Mouse (Mus musculus) activated CD4-positive, CD25-positive, alpha-beta regulatory T cell, adult 4 months (primary cell): ENCODE results near the gene Mfap1b. TPM values are rescaled to one million over a fixed set of nuclear protein-coding genes. Genes with fewer than 3 reads are reported as not detected.
A peak's percentile ranks its signal among the peaks of the same experiment; 100 is the strongest.

Experiments used
- ATAC-seq: one replicate; pipeline ENCODE4 v1.8.0; 2017
- polyA plus RNA-seq, 2 experiments: library from polyadenylated mRNA; unstranded; fragments of 100-300 nt; shearing (Covaris generic); gene quantifications; one replicate each; pipeline ENCODE4 v1.2.1; 2017

The Mfap1b gene
- polyA plus RNA-seq, 2 experiments from 2014 or later, result 82.1 to 109 TPM

- ATAC-seq, result peak; percentile 20
These were observed 4.9 kb downstream of the Mfap1b start for GRCm38 (mm10) chr2:121468982-121469381.

GRCm38 (mm10) chr2:121460071-121460470 is 13.8 kb downstream of the Mfap1b start:
- ATAC-seq, result no peak

GRCm38 (mm10) chr2:121456692-121457642 is 16.9 kb downstream of the Mfap1b start, which contains the start of gene Serinc4:
Gene Serinc4 (minus strand): TSS chr2:121456781.
- ATAC-seq, result peak; percentile 99

GRCm38 (mm10) chr2:121455534-121455933 is 18.3 kb downstream of the Mfap1b start:
- ATAC-seq, result no peak

GRCm38 (mm10) chr2:121453917-121454316 is 19.9 kb downstream of the Mfap1b start:
- ATAC-seq, result no peak

- no peak for ATAC-seq
These were observed 20.9 kb downstream of the Mfap1b start, which contains the start of gene Hypk for GRCm38 (mm10) chr2:121452990-121453389. Gene Hypk (plus strand): TSS chr2:121453290.

- ATAC-seq, result no peak
These were observed 21.5 kb downstream of the Mfap1b start for GRCm38 (mm10) chr2:121452361-121452760.

GRCm38 (mm10) chr2:121450093-121450492 is 23.8 kb downstream of the Mfap1b start:
- ATAC-seq, result no peak

- peak; percentile 1 for ATAC-seq
These were observed 24.3 kb downstream of the Mfap1b start for GRCm38 (mm10) chr2:121449545-121450011.

- peak; percentile 92 for ATAC-seq
These were observed 24.9 kb downstream of the Mfap1b start, which contains the start of gene Serf2 for GRCm38 (mm10) chr2:121448739-121449535. Gene Serf2 (plus strand): TSS chr2:121449195.

GRCm38 (mm10) chr2:121448136-121448535 is 25.7 kb downstream of the Mfap1b start:
- no peak for ATAC-seq

- ATAC-seq, result no peak
These were observed 26.9 kb downstream of the Mfap1b start for GRCm38 (mm10) chr2:121447006-121447405.

GRCm38 (mm10) chr2:121446506-121446905 is 27.4 kb downstream of the Mfap1b start:
- no peak for ATAC-seq

- no peak for ATAC-seq
These were observed 28.8 kb downstream of the Mfap1b start for GRCm38 (mm10) chr2:121445117-121445516.

- ATAC-seq, result no peak
These were observed 29.7 kb downstream of the Mfap1b start, which contains the start of gene Ell3 for GRCm38 (mm10) chr2:121444178-121444577. Gene Ell3 (minus strand): TSS chr2:121444278.

GRCm38 (mm10) chr2:121443068-121443349 is 30.9 kb downstream of the Mfap1b start:
- ATAC-seq, result no peak

- peak; percentile 92 for ATAC-seq
These were observed 31.4 kb downstream of the Mfap1b start for GRCm38 (mm10) chr2:121442259-121443067.

GRCm38 (mm10) chr2:121441800-121442199 is 32.1 kb downstream of the Mfap1b start:
- ATAC-seq, result no peak

GRCm38 (mm10) chr2:121440834-121441605 is 32.8 kb downstream of the Mfap1b start:
- no peak for ATAC-seq

GRCm38 (mm10) chr2:121439746-121440145 is 34.1 kb downstream of the Mfap1b start:
- no peak for ATAC-seq

- ATAC-seq, result peak; percentile 64
These were observed 39.0 kb downstream of the Mfap1b start for GRCm38 (mm10) chr2:121434854-121435253.
